Mouse (Mus musculus): ENCODE results near the gene Krtap19-4. TPM values are rescaled to one million over a fixed set of nuclear protein-coding genes. Genes with fewer than 3 reads are reported as not detected.

Krtap19-4 gene
- polyA plus RNA-seq (2012; rRNA removed) = not detected in 2 replicates

- Histone ChIP-seq H3K27ac (ENCODE audit: insufficient read depth, low read depth, low read length) (no peak within 1 kb of the TSS), H3K4me1 (ENCODE audit: control insufficient read depth, insufficient read depth, insufficient read length, low read length) (no peaks in the 10 kb centered on the region), H3K36me3 (ENCODE audit: control insufficient read depth, insufficient read depth, low read length) (no peaks in the 10 kb centered on the region), H3K27me3 (ENCODE audit: control insufficient read depth, insufficient read depth, low read length) (no peaks in the 10 kb centered on the region), H3K4me3 (ENCODE audit: low read depth, low read length) (no peak within 1 kb of the TSS)
- WGBS = 85% methylated on average over 5 of the region's 5 CpGs
- TF ChIP-seq POLR2A (IDR thresholded peaks at IDR 0.05; ENCODE audit: low read depth, low read length) (no peak), CTCF (IDR thresholded peaks at IDR 0.05; ENCODE audit: extremely low read depth, insufficient read length, insufficient replicate concordance, low read depth, low read length) (no peak)
Measured at GRCm38 (mm10) chr16:88884989-88885388, at the start of gene Krtap19-4. Gene Krtap19-4 (minus strand): TSS chr16:88885089.

- H3K4me1 ChIP-seq (ENCODE audit: control insufficient read depth, insufficient read depth, insufficient read length, low read length) = no peaks in the 10 kb centered on the region
- H3K27ac ChIP-seq (ENCODE audit: insufficient read depth, low read depth, low read length) = no peak within 1 kb of the TSS
- no peaks in the 10 kb centered on the region for H3K27me3 ChIP-seq (ENCODE audit: control insufficient read depth, insufficient read depth, low read length)
- 85% methylated on average over 3 of the region's 3 CpGs for WGBS
- H3K36me3 ChIP-seq (ENCODE audit: control insufficient read depth, insufficient read depth, low read length) = no peaks in the 10 kb centered on the region
- TF ChIP-seq CTCF (IDR thresholded peaks at IDR 0.05; ENCODE audit: extremely low read depth, insufficient read length, insufficient replicate concordance, low read depth, low read length) (no peak), POLR2A (IDR thresholded peaks at IDR 0.05; ENCODE audit: low read depth, low read length) (no peak)
- H3K4me3 ChIP-seq (ENCODE audit: low read depth, low read length) = no peak within 1 kb of the TSS
Measured at GRCm38 (mm10) chr16:88932165-88932564, 47.3 kb upstream of the Krtap19-4 start, which contains the start of gene Krtap19-9b. Gene Krtap19-9b (minus strand): TSS chr16:88932265.

- no peaks in the 10 kb centered on the region for H3K36me3 ChIP-seq (ENCODE audit: control insufficient read depth, insufficient read depth, low read length)
- WGBS = 88% methylated on average over 6 of the region's 6 CpGs
- no peak within 1 kb of the TSS for H3K27ac ChIP-seq (ENCODE audit: insufficient read depth, low read depth, low read length)
- no peaks in the 10 kb centered on the region for H3K4me1 ChIP-seq (ENCODE audit: control insufficient read depth, insufficient read depth, insufficient read length, low read length)
- no peak for TF ChIP-seq POLR2A (IDR thresholded peaks at IDR 0.05; ENCODE audit: low read depth, low read length)
- TF ChIP-seq CTCF (IDR thresholded peaks at IDR 0.05; ENCODE audit: extremely low read depth, insufficient read length, insufficient replicate concordance, low read depth, low read length) = no peak
- H3K27me3 ChIP-seq (ENCODE audit: control insufficient read depth, insufficient read depth, low read length) = no peaks in the 10 kb centered on the region
- H3K4me3 ChIP-seq (ENCODE audit: low read depth, low read length) = no peak within 1 kb of the TSS
Measured at GRCm38 (mm10) chr16:88896357-88896756, 11.5 kb upstream of the Krtap19-4 start, which contains the start of gene Krtap19-5. Gene Krtap19-5 (minus strand): TSS chr16:88896457.

GRCm38 (mm10) chr16:88886870-88887269 lies 2.0 kb upstream of the Krtap19-4 start:
- no peak for TF ChIP-seq CTCF (IDR thresholded peaks at IDR 0.05; ENCODE audit: extremely low read depth, insufficient read length, insufficient replicate concordance, low read depth, low read length)
- Histone ChIP-seq H3K27me3 (ENCODE audit: control insufficient read depth, insufficient read depth, low read length) (no peaks in the 10 kb centered on the region), H3K27ac (ENCODE audit: insufficient read depth, low read depth, low read length) (no peak overlapping the region), H3K4me1 (ENCODE audit: control insufficient read depth, insufficient read depth, insufficient read length, low read length) (no peaks in the 10 kb centered on the region), H3K36me3 (ENCODE audit: control insufficient read depth, insufficient read depth, low read length) (no peaks in the 10 kb centered on the region), H3K4me3 (ENCODE audit: low read depth, low read length) (no peak overlapping the region)
- 81% methylated on average over 6 of the region's 6 CpGs for WGBS

GRCm38 (mm10) chr16:88877938-88878337 lies 7.0 kb downstream of the Krtap19-4 start, which contains the start of gene Krtap19-3:
Gene Krtap19-3 (minus strand): TSS chr16:88878038.
- Histone ChIP-seq H3K4me3 (ENCODE audit: low read depth, low read length) (no peak within 1 kb of the TSS), H3K4me1 (ENCODE audit: control insufficient read depth, insufficient read depth, insufficient read length, low read length) (no peaks in the 10 kb centered on the region), H3K36me3 (ENCODE audit: control insufficient read depth, insufficient read depth, low read length) (no peaks in the 10 kb centered on the region), H3K27ac (ENCODE audit: insufficient read depth, low read depth, low read length) (no peak within 1 kb of the TSS), H3K27me3 (ENCODE audit: control insufficient read depth, insufficient read depth, low read length) (no peaks in the 10 kb centered on the region)
- WGBS = 61% methylated on average over 2 of the region's 2 CpGs
- TF ChIP-seq POLR2A (IDR thresholded peaks at IDR 0.05; ENCODE audit: low read depth, low read length) = no peak
- TF ChIP-seq CTCF (IDR thresholded peaks at IDR 0.05; ENCODE audit: extremely low read depth, insufficient read length, insufficient replicate concordance, low read depth, low read length) = no peak

- no peaks in the 10 kb centered on the region for H3K27me3 ChIP-seq (ENCODE audit: control insufficient read depth, insufficient read depth, low read length)
Measured at GRCm38 (mm10) chr16:88874169-88874568, 10.7 kb downstream of the Krtap19-4 start, which contains the start of gene Krtap19-2. Gene Krtap19-2 (minus strand): TSS chr16:88874269.

GRCm38 (mm10) chr16:88869311-88869710 lies 15.6 kb downstream of the Krtap19-4 start, which contains the start of gene Krtap19-1:
Gene Krtap19-1 (minus strand): TSS chr16:88869411.
- H3K36me3 ChIP-seq (ENCODE audit: control insufficient read depth, insufficient read depth, low read length) = no peaks in the 10 kb centered on the region
- H3K4me1 ChIP-seq (ENCODE audit: control insufficient read depth, insufficient read depth, insufficient read length, low read length) = no peaks in the 10 kb centered on the region
- H3K27me3 ChIP-seq (ENCODE audit: control insufficient read depth, insufficient read depth, low read length) = no peaks in the 10 kb centered on the region
- no peak for TF ChIP-seq CTCF (IDR thresholded peaks at IDR 0.05; ENCODE audit: extremely low read depth, insufficient read length, insufficient replicate concordance, low read depth, low read length)
- no peak for TF ChIP-seq POLR2A (IDR thresholded peaks at IDR 0.05; ENCODE audit: low read depth, low read length)
- no peak within 1 kb of the TSS for H3K27ac ChIP-seq (ENCODE audit: insufficient read depth, low read depth, low read length)
- no peak within 1 kb of the TSS for H3K4me3 ChIP-seq (ENCODE audit: low read depth, low read length)
- 81% methylated on average over 6 of the region's 6 CpGs for WGBS

More at GRCm38 (mm10) chr16:88874169-88874568, 10.7 kb downstream of the Krtap19-4 start, which contains the start of gene Krtap19-2:
- Histone ChIP-seq H3K4me3 (ENCODE audit: low read depth, low read length) (no peak within 1 kb of the TSS), H3K4me1 (ENCODE audit: control insufficient read depth, insufficient read depth, insufficient read length, low read length) (no peaks in the 10 kb centered on the region), H3K27ac (ENCODE audit: insufficient read depth, low read depth, low read length) (no peak within 1 kb of the TSS), H3K36me3 (ENCODE audit: control insufficient read depth, insufficient read depth, low read length) (no peaks in the 10 kb centered on the region)
- 95% methylated on average over 3 of the region's 3 CpGs for WGBS
- no peak for TF ChIP-seq CTCF (IDR thresholded peaks at IDR 0.05; ENCODE audit: extremely low read depth, insufficient read length, insufficient replicate concordance, low read depth, low read length)
- TF ChIP-seq POLR2A (IDR thresholded peaks at IDR 0.05; ENCODE audit: low read depth, low read length) = no peak

All from small intestine, adult 2 months (tissue).